Mouse (Mus musculus) hindbrain, postnatal 0 days (tissue): ENCODE data around the gene Selenof. TPM values are rescaled to one million over a fixed set of nuclear protein-coding genes. Genes with fewer than 3 reads are reported as not detected.

Experiments
- ATAC-seq: fragments of 200-750 bp; cut with Nextera tagmentation; 2 replicates; pipeline ENCODE4 v1.8.0; 2017; ENCODE audit warnings: mild to moderate bottlenecking, moderate TSS enrichment, moderate library complexity
- DNase-seq: peaks from one replicate; pipeline ENCODE4 v3.0.0-alpha.2; 2015; ENCODE audit warnings: low spot score
- H3K27ac ChIP-seq: fragments of 300-500 bp; sonication (generic); 2 replicates; pipeline ENCODE4 v1.5.1; 2014; ENCODE audit warnings: mild to moderate bottlenecking
- H3K27me3 ChIP-seq: fragments of 300-500 bp; sonication (generic); 2 replicates; pipeline ENCODE4 v1.6.1; 2014; ENCODE audit warnings: low read length, mixed read lengths; ENCODE audit not compliant: insufficient read depth
- H3K36me3 ChIP-seq: fragments of 300-500 bp; sonication (generic); 2 replicates; pipeline ENCODE4 v1.6.1; 2014; ENCODE audit warnings: low read length, mixed read lengths; ENCODE audit not compliant: insufficient read depth
- H3K4me1 ChIP-seq: fragments of 300-500 bp; sonication (generic); 2 replicates; pipeline ENCODE4 v1.6.1; 2014; ENCODE audit warnings: antibody characterized with exemption, low read length, mixed read lengths; ENCODE audit not compliant: insufficient read depth
- H3K4me2 ChIP-seq: fragments of 300-500 bp; sonication (generic); 2 replicates; pipeline ENCODE4 v1.6.1; 2014; ENCODE audit warnings: low read depth, mild to moderate bottlenecking, low read length, moderate library complexity, mixed read lengths
- H3K4me3 ChIP-seq: fragments of 300-500 bp; sonication (generic); 2 replicates; pipeline ENCODE4 v1.5.1; 2014; ENCODE audit warnings: low read length
- H3K9ac ChIP-seq: fragments of 300-500 bp; sonication (generic); replicated peaks from 2 replicates; pipeline ENCODE4 v1.6.1; 2014; ENCODE audit warnings: mild to moderate bottlenecking, low read length, moderate library complexity, mixed read lengths
- H3K9me3 ChIP-seq: fragments of 300-500 bp; sonication (generic); 2 replicates; pipeline ENCODE4 v1.6.1; 2016; ENCODE audit warnings: low read length, mixed read lengths
- CTCF ChIP-seq: IDR thresholded peaks from 2 replicates; pipeline ENCODE4 v1.5.1; 2016; ENCODE audit warnings: antibody characterized with exemption, control low read depth, low read depth
- WGBS: fragments of 180-500 bp; shearing (Covaris S2); extraction: QIAGEN DNeasy Blood & Tissue Kit; methylation state at CpG from one replicate; pipeline ENCODE4 v1.1.7; 2014; 5-methylcytosine and 5-hydroxymethylcytosine counted together
- polyA plus RNA-seq: library from polyadenylated mRNA; unstranded; fragments of >200 nt; fragmentation: Nextera tagmentation; extraction: Ambion mirVana; gene quantifications from 2 replicates; pipeline ENCODE4 v1.2.1, GENCODE M21; 2015
- total RNA-seq: library from RNA; depleted of rRNA; stranded (reverse); fragments of >200 nt; gene quantifications from 2 replicates; pipeline ENCODE4 v1.2.3, GENCODE M21; 2014; rRNA removed

The Selenof gene
- total RNA-seq, result 210 and 211 TPM in 2 replicates
- polyA plus RNA-seq, result 686 and 693 TPM in 2 replicates

GRCm38 (mm10) chr3:144570047-144570815 is at the start of gene Selenof, which contains the start of gene Hs2st1:
Gene Selenof (plus strand): TSS chr3:144570304.
Gene Hs2st1 (minus strand): TSS chr3:144570181.
- H3K9ac ChIP-seq, result peak within 1 kb of the TSS; percentile 91
- peaks cover 4% of the 10 kb centered on the region; the same call in 1 of the 2 replicates for H3K36me3 ChIP-seq
- no peaks in the 10 kb centered on the region for H3K9me3 ChIP-seq
- peak within 1 kb of the TSS; percentile 87 for H3K4me3 ChIP-seq
- WGBS, result under 1% methylated on average over 58 of the region's 69 CpGs
- H3K27ac ChIP-seq, result peak within 1 kb of the TSS; percentile 99
- H3K27me3 ChIP-seq, result no peaks in the 10 kb centered on the region
- H3K4me1 ChIP-seq, result peaks cover 17% of the 10 kb centered on the region
- ATAC-seq (peak; percentile 98), DNase-seq (peak; percentile 100)
- TF ChIP-seq CTCF, result 0 out of 2 replicates have a peak, but pooled peaks have one; percentile 21
- peak within 1 kb of the TSS; percentile 88 for H3K4me2 ChIP-seq

GRCm38 (mm10) chr3:144527918-144528317 is 42.2 kb upstream of the Selenof start:
- ATAC-seq (no peak), DNase-seq (no peak)
- 75% methylated on average over 7 of the region's 7 CpGs for whole genome bisulfite sequencing
- Histone ChIP-seq H3K27me3 (no peaks in the 10 kb centered on the region), H3K4me1 (peaks cover 8% of the 10 kb centered on the region), H3K9ac (no peak overlapping the region), H3K4me2 (no peak overlapping the region), H3K9me3 (no peaks in the 10 kb centered on the region), H3K27ac (no peak overlapping the region), H3K36me3 (no peaks in the 10 kb centered on the region), H3K4me3 (no peak overlapping the region)
- no peak for TF ChIP-seq CTCF

- no peak overlapping the region for H3K4me3 ChIP-seq
- peaks cover 8% of the 10 kb centered on the region for H3K4me1 ChIP-seq
- H3K9ac ChIP-seq, result no peak overlapping the region
- 22% methylated on average over 5 of the region's 5 CpGs for WGBS
- DNase-seq, result peak; percentile 58
- H3K27ac ChIP-seq, result no peak overlapping the region
- ATAC-seq, result no peak
- H3K36me3 ChIP-seq, result no peaks in the 10 kb centered on the region
- H3K4me2 ChIP-seq, result no peak overlapping the region
- H3K27me3 ChIP-seq, result no peaks in the 10 kb centered on the region
- no peaks in the 10 kb centered on the region for H3K9me3 ChIP-seq
- peak; percentile 44 for TF ChIP-seq CTCF
Measured at GRCm38 (mm10) chr3:144531023-144531422, 39.1 kb upstream of the Selenof start.

- Histone ChIP-seq H3K9me3 (no peaks in the 10 kb centered on the region), H3K9ac (no peak overlapping the region), H3K4me1 (peaks cover 8% of the 10 kb centered on the region), H3K27ac (no peak overlapping the region), H3K4me3 (no peak overlapping the region), H3K4me2 (no peak overlapping the region), H3K36me3 (no peaks in the 10 kb centered on the region), H3K27me3 (no peaks in the 10 kb centered on the region)
- 95% methylated on average over 4 of the region's 4 CpGs for WGBS
- no peak for ATAC-seq
- DNase-seq, result no peak
- TF ChIP-seq CTCF, result no peak
Measured at GRCm38 (mm10) chr3:144535056-144535455, 35.0 kb upstream of the Selenof start.

GRCm38 (mm10) chr3:144537078-144537855 is 32.8 kb upstream of the Selenof start:
- DNase-seq (no peak), ATAC-seq (no peak)
- no peak overlapping the region for H3K4me3 ChIP-seq
- H3K27ac ChIP-seq, result no peak overlapping the region
- no peaks in the 10 kb centered on the region for H3K27me3 ChIP-seq
- no peak for TF ChIP-seq CTCF
- WGBS, result 57% methylated on average over 7 of the region's 7 CpGs
- H3K9ac ChIP-seq, result no peak overlapping the region
- H3K4me2 ChIP-seq, result no peak overlapping the region
- no peaks in the 10 kb centered on the region for H3K36me3 ChIP-seq
- no peaks in the 10 kb centered on the region for H3K9me3 ChIP-seq
- H3K4me1 ChIP-seq, result 0 out of 2 replicates have a peak, but pooled peaks cover 6% of the 10 kb centered on the region

- TF ChIP-seq CTCF, result no peak
- 0 out of 2 replicates have a peak, but pooled peaks cover 8% of the 10 kb centered on the region for H3K4me1 ChIP-seq
- no peaks in the 10 kb centered on the region for H3K27me3 ChIP-seq
- no peak overlapping the region for H3K9ac ChIP-seq
- H3K9me3 ChIP-seq, result no peaks in the 10 kb centered on the region
- H3K4me2 ChIP-seq, result no peak overlapping the region
- H3K27ac ChIP-seq, result no peak overlapping the region
- ATAC-seq (no peak), DNase-seq (no peak)
- H3K36me3 ChIP-seq, result no peaks in the 10 kb centered on the region
- WGBS, result 72% methylated on average over 3 of the region's 3 CpGs
- no peak overlapping the region for H3K4me3 ChIP-seq
Measured at GRCm38 (mm10) chr3:144539051-144539450, 31.1 kb upstream of the Selenof start.
